7 mouse cellular contexts compared by ENCODE assay signal in the genomic region with DNA sequence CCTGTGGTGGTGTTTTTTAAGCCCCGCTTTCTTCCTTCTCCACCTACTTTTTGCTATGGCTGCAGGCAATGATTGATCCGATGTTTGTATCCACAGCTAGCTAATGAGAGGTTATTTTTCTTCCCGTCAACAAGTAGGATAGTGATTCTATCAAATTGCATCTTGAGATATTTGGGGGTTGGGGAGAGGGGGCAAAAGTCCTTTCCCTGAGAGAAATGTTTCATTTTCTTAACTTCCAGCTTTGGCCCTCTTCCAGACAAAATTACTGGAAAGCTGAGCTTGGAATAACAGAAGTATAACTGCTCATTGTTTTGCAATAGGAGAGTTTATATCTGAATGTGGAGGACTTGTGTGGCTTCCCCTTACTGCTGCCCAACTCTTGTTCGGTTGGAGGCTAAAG. TPM values are rescaled to one million over a fixed set of nuclear protein-coding genes. Genes with fewer than 3 reads are reported as not detected.
DNase-seq lines count a peak whose midpoint lies in the region; ATAC-seq lines count a peak whose summit lies in the region.

No protein-coding gene starts in this region.

- peaks cover 11% of the 10 kb centered on the region for H3K4me1 ChIP-seq in lung, embryonic 16.5 days (replicated peaks; ENCODE audit: control insufficient read depth, insufficient read depth, low read length)
- peaks cover 21% of the 10 kb centered on the region for H3K4me1 ChIP-seq in forebrain, embryonic 13.5 days
- peaks cover 8% of the 10 kb centered on the region; the same call in 1 of the 2 replicates for H3K4me1 ChIP-seq in limb, embryonic 15.5 days
- H3K4me1 ChIP-seq in stomach, embryonic 15.5 days, result peaks cover 4% of the 10 kb centered on the region; the same call in 1 of the 2 replicates

- H3K27ac ChIP-seq in lung, embryonic 16.5 days (ENCODE audit: low read length), result no peak overlapping the region
- no peak overlapping the region for H3K27ac ChIP-seq in forebrain, embryonic 13.5 days
- H3K27ac ChIP-seq in limb, embryonic 15.5 days, result no peak overlapping the region
- H3K27ac ChIP-seq in stomach, embryonic 15.5 days, result no peak overlapping the region

- H3K27me3 ChIP-seq in lung, embryonic 16.5 days (ENCODE audit: control insufficient read depth, insufficient read depth, low read depth, low read length), result no peaks in the 10 kb centered on the region
- peaks cover 15% of the 10 kb centered on the region for H3K27me3 ChIP-seq in forebrain, embryonic 13.5 days
- no peaks in the 10 kb centered on the region for H3K27me3 ChIP-seq in limb, embryonic 15.5 days
- no peaks in the 10 kb centered on the region for H3K27me3 ChIP-seq in stomach, embryonic 15.5 days (replicated peaks)

- 17% methylated on average over 4 of the region's 4 CpGs for WGBS in lung, embryonic 16.5 days
- WGBS in forebrain, embryonic 13.5 days, result 44% methylated on average over 4 of the region's 4 CpGs
- 25% methylated on average over 4 of the region's 4 CpGs for WGBS in limb, embryonic 15.5 days
- WGBS in stomach, embryonic 15.5 days, result 27% methylated on average over 4 of the region's 4 CpGs

- no peak for DNase-seq in lung, postnatal 25 days (ENCODE audit: low spot score)
- no peak for DNase-seq in layer of hippocampus, adult 18-20 months (ENCODE audit: low spot score in 2 of 2)
- DNase-seq in thymus, postnatal 0 days (ENCODE audit: low spot score), result no peak

- no peak overlapping the region for H3K9ac ChIP-seq in lung, embryonic 16.5 days (ENCODE audit: low read length)
- no peak overlapping the region for H3K9ac ChIP-seq in forebrain, embryonic 13.5 days
- H3K9ac ChIP-seq in limb, embryonic 15.5 days, result no peak overlapping the region
- no peak overlapping the region for H3K9ac ChIP-seq in stomach, embryonic 15.5 days

- H3K9me3 ChIP-seq in lung, embryonic 16.5 days (ENCODE audit: control insufficient read depth, low read length), result no peaks in the 10 kb centered on the region
- no peaks in the 10 kb centered on the region for H3K9me3 ChIP-seq in forebrain, embryonic 13.5 days (replicated peaks)
- H3K9me3 ChIP-seq in limb, embryonic 15.5 days, result no peaks in the 10 kb centered on the region
- no peaks in the 10 kb centered on the region for H3K9me3 ChIP-seq in stomach, embryonic 15.5 days

- H3K4me2 ChIP-seq in lung, embryonic 16.5 days (ENCODE audit: low read depth, low read length), result peak overlapping the region; percentile 72
- peak overlapping the region; percentile 80 for H3K4me2 ChIP-seq in forebrain, embryonic 13.5 days
- H3K4me2 ChIP-seq in limb, embryonic 15.5 days, result peak overlapping the region; percentile 81; the same call in 1 of the 2 replicates
- H3K4me2 ChIP-seq in stomach, embryonic 15.5 days, result peak overlapping the region; percentile 74; the same call in 1 of the 2 replicates

- no peak for ATAC-seq in lung, embryonic 16.5 days (ENCODE audit: low read depth)
- ATAC-seq in forebrain, embryonic 13.5 days, result no peak
- no peak for ATAC-seq in limb, embryonic 15.5 days (ENCODE audit: insufficient number of reproducible peaks, low FRiP score, low TSS enrichment, low read depth)
- ATAC-seq in stomach, embryonic 15.5 days (ENCODE audit: insufficient read depth, low FRiP score, low read depth), result no peak

- peak overlapping the region; percentile 97; the same call in 1 of the 2 replicates for H3K4me3 ChIP-seq in lung, embryonic 16.5 days (ENCODE audit: low read length)
- H3K4me3 ChIP-seq in forebrain, embryonic 13.5 days, result peak overlapping the region; percentile 85; the same call in 1 of the 2 replicates
- H3K4me3 ChIP-seq in limb, embryonic 15.5 days, result 0 out of 2 replicates have a peak overlapping the region, but pooled peaks have one; percentile 93
- H3K4me3 ChIP-seq in stomach, embryonic 15.5 days (replicated peaks), result peak overlapping the region; percentile 97; the same call in 1 of the 2 replicates

- H3K36me3 ChIP-seq in lung, embryonic 16.5 days (ENCODE audit: control insufficient read depth, insufficient read depth, low read length), result no peaks in the 10 kb centered on the region
- no peaks in the 10 kb centered on the region for H3K36me3 ChIP-seq in forebrain, embryonic 13.5 days (ENCODE audit: poor library complexity, severe bottlenecking)
- no peaks in the 10 kb centered on the region for H3K36me3 ChIP-seq in limb, embryonic 15.5 days
- H3K36me3 ChIP-seq in stomach, embryonic 15.5 days, result no peaks in the 10 kb centered on the region

RNA-seq across cellular contexts. Expression of a gene that starts 1.3 kb away (rescaled TPM):
- polyA plus RNA-seq in lung, embryonic 16.5 days (2015; fragmentation: Nextera tagmentation; extraction: Ambion mirVana), result 36.0 and 40.4 TPM in 2 replicates
- polyA plus RNA-seq in forebrain, embryonic 13.5 days (2015; fragmentation: Nextera tagmentation; extraction: Ambion mirVana), result 48.1 and 55.5 TPM in 2 replicates
- polyA plus RNA-seq in limb, embryonic 15.5 days (2015; fragmentation: Nextera tagmentation; extraction: Ambion mirVana), result 41.4 and 43.6 TPM in 2 replicates
- polyA plus RNA-seq in stomach, embryonic 15.5 days (2015; fragmentation: Nextera tagmentation; extraction: Ambion mirVana), result 45.1 and 48.9 TPM in 2 replicates
- total RNA-seq in layer of hippocampus, adult 18-20 months (2021), result 10 to 100 TPM; 40.6 to 44.8 TPM
- polyA plus RNA-seq in thymus, postnatal 0 days (2015; fragmentation: Nextera tagmentation; extraction: Ambion mirVana), result 26.3 and 29.7 TPM in 2 replicates
